Mouse (Mus musculus): ENCODE data around the gene Sltm.
"Not testable (repeated sequence)": the region's sequence is repeated elsewhere in the genome, so short reads cannot be mapped to it uniquely, and the experiment has no call there.

Gene Sltm

DNA sequence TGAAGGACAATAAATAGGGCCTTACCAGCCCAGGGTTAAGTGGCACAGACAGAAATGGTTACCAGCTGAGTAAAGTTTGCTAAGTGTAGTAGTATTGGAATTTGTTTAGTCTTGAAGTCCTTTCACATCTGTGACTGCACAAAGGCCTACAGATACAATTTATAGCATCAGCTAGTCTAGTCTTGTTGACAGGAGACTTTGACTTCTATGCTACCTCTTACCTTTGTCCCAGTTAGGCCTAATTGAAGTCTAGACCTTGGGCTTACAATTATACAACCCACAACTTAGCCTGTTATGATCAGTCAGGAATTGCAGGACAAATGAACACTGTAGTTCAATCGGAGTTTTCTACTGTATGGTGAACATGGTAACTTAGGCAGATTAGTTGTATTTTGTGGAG, 9.0 kb downstream of the Sltm start:
- no peak for DNase-seq (ENCODE audit: low read depth, low spot score)

DNA sequence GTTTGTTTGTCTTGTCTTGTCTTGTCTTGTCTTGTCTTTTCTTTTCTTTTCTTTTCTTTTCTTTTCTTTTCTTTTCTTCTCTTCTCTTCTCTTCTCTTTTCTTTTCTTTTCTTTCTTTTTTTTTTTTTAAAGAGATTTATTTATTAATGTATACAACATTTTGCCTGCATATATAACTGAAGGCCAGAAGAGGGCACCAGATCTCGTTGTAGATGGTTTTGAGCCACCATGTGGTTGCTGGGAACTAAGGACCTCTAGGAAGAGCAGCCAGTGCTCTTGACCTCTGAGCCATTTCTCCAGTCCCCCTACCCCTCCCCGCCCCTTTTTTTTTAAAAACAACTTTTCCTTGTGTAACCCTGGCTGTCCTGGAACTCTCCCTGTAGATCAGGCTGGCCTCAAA, 9.7 kb downstream of the Sltm start:
- not testable (repeated sequence) for DNase-seq (ENCODE audit: low read depth, low spot score)

- no peak for DNase-seq (ENCODE audit: low read depth, low spot score)
Measured at GRCm38 (mm10) chr9:70555431-70555830, 12.9 kb downstream of the Sltm start.

DNA sequence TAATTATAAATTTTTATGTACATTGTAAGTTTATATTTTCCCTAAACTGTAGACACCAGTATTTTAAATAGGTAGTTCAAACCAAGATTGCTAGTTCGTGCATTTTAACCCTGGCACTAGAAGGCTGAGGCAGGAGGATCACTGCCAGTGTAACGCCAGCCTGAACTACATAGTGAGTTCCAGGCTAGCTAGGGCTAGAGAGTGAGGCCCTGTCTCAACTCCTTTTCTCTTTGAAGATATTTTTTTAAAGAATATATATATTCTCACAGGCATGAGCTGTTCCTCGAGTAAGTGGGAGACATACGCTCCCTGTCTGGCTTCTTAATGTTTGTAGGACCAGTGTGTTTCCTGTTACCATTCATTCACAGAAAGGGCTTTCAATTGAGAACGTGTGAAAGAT, 14.2 kb downstream of the Sltm start:
- DNase-seq (ENCODE audit: low read depth, low spot score), result no peak

GRCm38 (mm10) chr9:70562825-70563224, 20.3 kb downstream of the Sltm start:
- no peak for DNase-seq (ENCODE audit: low read depth, low spot score)

GRCm38 (mm10) chr9:70567651-70568050, 25.1 kb downstream of the Sltm start:
- DNase-seq (ENCODE audit: low read depth, low spot score), result no peak

DNA sequence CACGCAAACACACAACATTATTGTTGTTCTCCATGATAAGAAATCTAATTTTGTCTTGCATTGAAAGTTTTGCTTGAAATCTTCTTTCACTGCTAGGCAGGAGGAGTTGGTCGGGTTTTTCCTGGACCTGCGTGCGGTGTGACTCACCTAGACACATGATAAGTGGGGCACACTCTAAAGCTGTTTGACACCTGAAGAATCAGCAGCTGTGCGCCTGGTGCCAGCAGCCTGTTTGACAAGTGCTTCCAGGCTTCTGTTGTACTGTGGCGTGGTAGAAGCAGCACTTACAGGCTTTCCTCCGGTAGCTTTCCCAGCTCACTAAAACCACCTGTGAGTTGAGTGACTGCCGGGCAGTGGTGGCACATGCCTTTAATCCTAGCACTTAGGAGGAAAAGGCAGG, 27.8 kb downstream of the Sltm start:
- no peak for DNase-seq (ENCODE audit: low read depth, low spot score)

DNA sequence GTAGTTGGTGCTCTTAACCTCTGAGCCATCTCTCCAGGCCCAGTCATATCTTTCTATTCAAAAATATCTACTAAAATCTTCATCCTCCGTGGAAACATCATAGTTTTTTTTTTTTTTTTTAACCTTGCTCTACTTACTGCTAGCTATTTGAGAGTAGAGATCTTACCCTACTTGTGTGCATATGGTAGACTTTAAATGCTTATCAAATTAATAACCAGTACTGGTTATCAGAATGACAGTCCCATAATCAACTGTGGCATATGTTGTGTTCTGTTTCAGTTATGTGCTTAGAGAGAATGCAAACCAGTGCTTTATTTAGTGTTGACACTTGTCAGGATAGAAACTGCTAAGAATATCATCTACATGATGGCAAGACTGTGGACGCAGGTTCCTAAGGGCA, 35.6 kb downstream of the Sltm start:
- DNase-seq (ENCODE audit: low read depth, low spot score), result no peak

- DNase-seq (ENCODE audit: low read depth, low spot score), result no peak
Measured at GRCm38 (mm10) chr9:70580956-70581355, 38.4 kb downstream of the Sltm start.

DNA sequence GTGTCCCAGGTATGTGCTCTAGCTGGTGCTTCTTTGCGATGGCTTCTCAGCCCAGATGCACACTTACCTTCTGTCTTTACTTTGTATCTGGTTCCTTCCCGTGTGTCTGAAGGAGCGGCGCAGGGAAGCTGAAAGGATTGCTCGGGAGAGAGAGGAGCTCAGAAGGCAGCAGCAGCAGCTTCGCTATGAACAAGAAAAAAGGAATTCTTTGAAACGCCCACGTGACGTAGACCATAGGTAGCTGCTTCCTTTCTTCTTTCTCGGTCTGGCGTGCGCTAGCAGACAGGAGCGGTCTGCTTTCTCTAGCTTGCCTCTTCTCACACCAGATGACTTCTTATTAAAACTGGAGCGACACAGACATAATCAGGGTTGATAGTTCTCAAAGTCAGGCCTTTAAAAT, 42.1 kb downstream of the Sltm start:
- no peak for DNase-seq (ENCODE audit: low read depth, low spot score)

- no peak for DNase-seq (ENCODE audit: low read depth, low spot score)
Measured at GRCm38 (mm10) chr9:70585172-70585571, 42.6 kb downstream of the Sltm start.

DNA sequence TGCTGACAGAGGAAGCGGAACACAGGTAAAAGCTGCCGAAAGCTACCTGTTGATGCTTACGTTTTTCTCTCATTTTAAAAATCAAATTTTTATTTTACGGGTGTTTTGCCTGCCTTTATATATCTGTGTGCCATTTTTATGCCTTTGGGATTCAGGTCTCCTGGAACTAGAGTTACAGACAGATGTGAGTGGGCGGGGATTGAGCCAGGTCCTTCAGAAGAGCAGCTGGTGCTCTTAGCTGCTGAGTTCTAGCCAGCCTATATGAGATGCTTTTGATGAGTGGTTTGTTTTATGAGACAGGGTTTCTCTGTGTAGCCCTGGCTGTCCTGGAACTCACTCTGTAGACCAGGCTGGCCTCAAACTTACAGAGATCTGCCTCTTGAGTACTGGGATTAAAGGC, 44.6 kb downstream of the Sltm start:
- no peak for DNase-seq (ENCODE audit: low read depth, low spot score)

GRCm38 (mm10) chr9:70590775-70591174, 48.2 kb downstream of the Sltm start:
- no peak for DNase-seq (ENCODE audit: low read depth, low spot score)

GRCm38 (mm10) chr9:70591486-70591885, 48.9 kb downstream of the Sltm start:
- no peak for DNase-seq (ENCODE audit: low read depth, low spot score)

- DNase-seq (ENCODE audit: low read depth, low spot score), result no peak
Measured at GRCm38 (mm10) chr9:70598271-70598670, 55.7 kb downstream of the Sltm start.

- DNase-seq (ENCODE audit: low read depth, low spot score), result no peak
Measured at GRCm38 (mm10) chr9:70602186-70602845, 59.8 kb downstream of the Sltm start.

GRCm38 (mm10) chr9:70611026-70611673, 68.6 kb downstream of the Sltm start:
- no peak for DNase-seq (ENCODE audit: low read depth, low spot score)

GRCm38 (mm10) chr9:70629711-70630110, 87.2 kb downstream of the Sltm start:
- DNase-seq (ENCODE audit: low read depth, low spot score), result no peak

GRCm38 (mm10) chr9:70631665-70632064, 89.1 kb downstream of the Sltm start:
- DNase-seq (ENCODE audit: low read depth, low spot score), result no peak

DNA sequence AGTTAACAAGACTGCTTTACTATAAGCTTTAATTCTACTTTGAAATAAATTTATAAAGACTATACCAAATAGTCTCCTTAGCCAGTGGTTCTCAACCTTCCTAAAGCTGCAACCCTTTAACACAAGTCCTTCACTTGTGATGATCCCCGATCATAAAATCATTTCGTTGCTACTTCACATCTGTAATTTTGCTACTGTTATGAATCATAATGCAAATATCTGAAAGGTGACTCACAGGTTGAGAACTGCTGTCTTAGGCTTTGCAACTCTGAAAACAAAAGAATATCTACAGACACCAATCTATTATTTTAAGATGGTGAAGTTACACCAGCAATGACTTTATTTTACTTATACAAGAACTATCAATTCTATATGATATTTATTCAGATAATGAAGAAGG, 94.2 kb downstream of the Sltm start:
- no peak for DNase-seq (ENCODE audit: low read depth, low spot score)
